Mouse (Mus musculus) mature B cell (primary cell): ENCODE measurements around the gene Cd207.

Experiments used
- in situ Hi-C: fragments of 300-500 bp; cut with MboI; formaldehyde crosslinking; loops from 2 replicates; pipeline ENCODE4 v1.14.3; 2019

The Cd207 gene

GRCm38 (mm10) chr6:83677757-83678156, at the start of gene Cd207:
Gene Cd207 (minus strand): TSS chr6:83677857.
- in situ Hi-C loops, result no loop called here

GRCm38 (mm10) chr6:83727178-83727577, 49.5 kb upstream of the Cd207 start:
- in situ Hi-C loops, result no loop called here

GRCm38 (mm10) chr6:83722526-83722925, 44.9 kb upstream of the Cd207 start:
- in situ Hi-C loops, result no loop called here

- in situ Hi-C loops, result no loop called here
Observed at GRCm38 (mm10) chr6:83717026-83717425, 39.4 kb upstream of the Cd207 start.

- in situ Hi-C loops, result no loop called here
Observed at GRCm38 (mm10) chr6:83715461-83716196, 38.0 kb upstream of the Cd207 start.

- in situ Hi-C loops, result no loop called here
Observed at GRCm38 (mm10) chr6:83714221-83715123, 36.8 kb upstream of the Cd207 start.

GRCm38 (mm10) chr6:83713271-83714136, 35.8 kb upstream of the Cd207 start:
- in situ Hi-C loops, result no loop called here

- in situ Hi-C loops, result no loop called here
Observed at GRCm38 (mm10) chr6:83711725-83712475, 34.2 kb upstream of the Cd207 start.

GRCm38 (mm10) chr6:83711067-83711675, 33.5 kb upstream of the Cd207 start, which contains the start of gene Vax2:
Gene Vax2 (plus strand): TSS chr6:83711264.
- in situ Hi-C loops, result no loop called here

- in situ Hi-C loops, result no loop called here
Observed at GRCm38 (mm10) chr6:83710361-83711066, 32.9 kb upstream of the Cd207 start.

GRCm38 (mm10) chr6:83707738-83708510, 30.3 kb upstream of the Cd207 start:
- in situ Hi-C loops, result no loop called here

GRCm38 (mm10) chr6:83704701-83705100, 27.0 kb upstream of the Cd207 start:
- in situ Hi-C loops, result no loop called here

- in situ Hi-C loops, result no loop called here
Observed at GRCm38 (mm10) chr6:83704294-83704693, 26.6 kb upstream of the Cd207 start.

GRCm38 (mm10) chr6:83703722-83704078, 26.0 kb upstream of the Cd207 start:
- in situ Hi-C loops, result no loop called here

- in situ Hi-C loops, result no loop called here
Observed at GRCm38 (mm10) chr6:83703000-83703721, 25.5 kb upstream of the Cd207 start.

- in situ Hi-C loops, result no loop called here
Observed at GRCm38 (mm10) chr6:83702146-83702999, 24.7 kb upstream of the Cd207 start.

- in situ Hi-C loops, result no loop called here
Observed at GRCm38 (mm10) chr6:83701001-83701400, 23.3 kb upstream of the Cd207 start.

GRCm38 (mm10) chr6:83699971-83700370, 22.3 kb upstream of the Cd207 start:
- in situ Hi-C loops, result no loop called here
